Mouse (Mus musculus): ENCODE data around the gene Ctnna2.

DNA sequence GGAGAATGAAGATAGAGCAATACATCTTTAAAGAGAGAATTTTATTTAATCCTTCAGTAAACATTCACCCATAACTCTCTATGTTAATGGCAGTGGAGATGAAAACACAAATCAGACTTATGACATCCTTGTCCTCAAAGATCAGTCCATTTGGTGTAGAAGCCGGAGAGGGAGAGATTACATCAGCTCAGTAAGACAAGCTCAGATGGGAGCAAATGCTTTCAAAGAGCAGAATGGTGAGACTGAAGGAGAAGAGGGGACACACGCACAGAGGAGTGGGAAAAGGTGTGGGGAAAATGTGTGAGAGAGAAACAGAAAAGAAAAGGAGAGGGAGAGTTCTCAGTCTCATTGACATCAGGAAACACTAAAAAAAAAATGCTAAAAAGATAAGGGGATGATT lies 144.8 kb downstream of the Ctnna2 start:
- no peak for TF ChIP-seq POLR2A (IDR thresholded peaks at IDR 0.05; ENCODE audit: low read depth, low read length)
- no peak for TF ChIP-seq CTCF (IDR thresholded peaks at IDR 0.05; ENCODE audit: extremely low read depth, insufficient read length, insufficient replicate concordance, low read depth, low read length)

Data from small intestine, adult 2 months (tissue).